Mouse (Mus musculus) ES-E14 (cell line): Measurements from ENCODE around the gene Ctss.

Experiments used
- CHD2 ChIP-seq: IDR thresholded peaks from 2 replicates; pipeline ENCODE4 v1.6.1; 2014; ENCODE audit warnings: mild to moderate bottlenecking, low read depth, low read length, inconsistent platforms
- MAFK ChIP-seq: IDR thresholded peaks from 2 replicates; pipeline ENCODE4 v1.6.1; 2014; ENCODE audit warnings: mild to moderate bottlenecking, low read depth, low read length, inconsistent platforms; ENCODE audit not compliant: insufficient read depth
- ZC3H11A ChIP-seq: IDR thresholded peaks from 2 replicates; pipeline ENCODE4 v1.6.1; 2012; ENCODE audit warnings: low read depth, mild to moderate bottlenecking, inconsistent platforms, low read length, borderline replicate concordance

- TF ChIP-seq MAFK (no peak), CHD2 (no peak), ZC3H11A (no peak)
Observed at GRCm38 (mm10) chr3:95486421-95486820, 40.2 kb upstream of the Ctss start.
